Mouse (Mus musculus): ENCODE measurements at regions not wholly inside any gene's neighbourhood (a gene's known extent, or its start where the extent isn't known, plus 50 kb on each side); places are given as distances from the start of the nearest gene placed in this dataset.

- H3K9ac ChIP-seq, result 0 out of 2 replicates have a peak overlapping the region, but pooled peaks have one; percentile 14
- peaks cover 8% of the 10 kb centered on the region for H3K27me3 ChIP-seq
- H3K9me3 ChIP-seq, result no peaks in the 10 kb centered on the region
- H3K4me2 ChIP-seq, result peak overlapping the region; percentile 19; the same call in 1 of the 2 replicates
- 26% methylated on average over 9 of the region's 9 CpGs for WGBS
- ATAC-seq (ENCODE audit: low read depth), result no peak
- peak overlapping the region; percentile 63 for H3K27ac ChIP-seq (replicated peaks)
- H3K4me3 ChIP-seq, result no peak overlapping the region
- peaks cover 29% of the 10 kb centered on the region for H3K4me1 ChIP-seq (replicated peaks)
- no peaks in the 10 kb centered on the region for H3K36me3 ChIP-seq
Measured at GRCm38 (mm10) chr8:86203107-86203506, 362.3 kb downstream of the Phkb start.

GRCm38 (mm10) chr8:86201830-86202229, 361.1 kb downstream of the Phkb start:
- Histone ChIP-seq H3K27ac (replicated peaks) (no peak overlapping the region), H3K36me3 (no peaks in the 10 kb centered on the region), H3K9ac (no peak overlapping the region), H3K27me3 (peaks cover 8% of the 10 kb centered on the region), H3K4me3 (no peak overlapping the region), H3K9me3 (no peaks in the 10 kb centered on the region), H3K4me1 (replicated peaks) (peaks cover 29% of the 10 kb centered on the region), H3K4me2 (no peak overlapping the region)
- 84% methylated on average over 4 of the region's 4 CpGs for WGBS
- ATAC-seq (ENCODE audit: low read depth), result no peak

- H3K4me1 ChIP-seq (replicated peaks), result no peaks in the 10 kb centered on the region
- no peak overlapping the region for H3K4me2 ChIP-seq
- ATAC-seq (ENCODE audit: low read depth), result no peak
- 84% methylated on average over 4 of the region's 4 CpGs for WGBS
- H3K4me3 ChIP-seq, result no peak overlapping the region
- no peaks in the 10 kb centered on the region for H3K36me3 ChIP-seq
- no peaks in the 10 kb centered on the region for H3K27me3 ChIP-seq
- H3K9ac ChIP-seq, result no peak overlapping the region
- no peak overlapping the region for H3K27ac ChIP-seq (replicated peaks)
- H3K9me3 ChIP-seq, result no peaks in the 10 kb centered on the region
Measured at GRCm38 (mm10) chr8:86192262-86192661, 351.5 kb downstream of the Phkb start.

GRCm38 (mm10) chr8:86184671-86185070, 343.9 kb downstream of the Phkb start:
- Histone ChIP-seq H3K27me3 (no peaks in the 10 kb centered on the region), H3K4me1 (replicated peaks) (no peaks in the 10 kb centered on the region), H3K4me3 (no peak overlapping the region), H3K36me3 (no peaks in the 10 kb centered on the region), H3K9ac (no peak overlapping the region), H3K4me2 (no peak overlapping the region), H3K9me3 (no peaks in the 10 kb centered on the region), H3K27ac (replicated peaks) (no peak overlapping the region)
- ATAC-seq (ENCODE audit: low read depth), result no peak
- WGBS, result 88% methylated on average over 5 of the region's 5 CpGs

- WGBS, result 75% methylated on average over 3 of the region's 3 CpGs
- no peak overlapping the region for H3K9ac ChIP-seq
Measured at GRCm38 (mm10) chr8:86180793-86181192, 340.0 kb downstream of the Phkb start.

GRCm38 (mm10) chr8:86170091-86170490, 329.3 kb downstream of the Phkb start:
- no peak for ATAC-seq (ENCODE audit: low read depth)
- Histone ChIP-seq H3K27me3 (no peaks in the 10 kb centered on the region), H3K4me3 (no peak overlapping the region), H3K27ac (replicated peaks) (no peak overlapping the region), H3K9ac (no peak overlapping the region), H3K4me2 (no peak overlapping the region), H3K4me1 (replicated peaks) (no peaks in the 10 kb centered on the region), H3K36me3 (no peaks in the 10 kb centered on the region), H3K9me3 (no peaks in the 10 kb centered on the region)
- 91% methylated on average over 1 of the region's 1 CpGs for WGBS

More at GRCm38 (mm10) chr8:86180793-86181192, 340.0 kb downstream of the Phkb start:
- H3K4me2 ChIP-seq, result no peak overlapping the region
- ATAC-seq (ENCODE audit: low read depth), result no peak
- no peak overlapping the region for H3K27ac ChIP-seq (replicated peaks)
- H3K4me3 ChIP-seq, result no peak overlapping the region
- H3K9me3 ChIP-seq, result no peaks in the 10 kb centered on the region
- H3K36me3 ChIP-seq, result no peaks in the 10 kb centered on the region
- H3K27me3 ChIP-seq, result no peaks in the 10 kb centered on the region
- H3K4me1 ChIP-seq (replicated peaks), result no peaks in the 10 kb centered on the region

GRCm38 (mm10) chr8:86164818-86165217, 324.1 kb downstream of the Phkb start:
- no peaks in the 10 kb centered on the region for H3K4me1 ChIP-seq (replicated peaks)
- H3K36me3 ChIP-seq, result no peaks in the 10 kb centered on the region
- H3K9me3 ChIP-seq, result peaks cover 10% of the 10 kb centered on the region; the same call in 1 of the 2 replicates
- ATAC-seq (ENCODE audit: low read depth), result no peak
- no peaks in the 10 kb centered on the region for H3K27me3 ChIP-seq
- H3K9ac ChIP-seq, result no peak overlapping the region
- WGBS, result 89% methylated on average over 2 of the region's 2 CpGs
- H3K4me2 ChIP-seq, result no peak overlapping the region
- no peak overlapping the region for H3K27ac ChIP-seq (replicated peaks)
- H3K4me3 ChIP-seq, result no peak overlapping the region

GRCm38 (mm10) chr8:86159074-86159783, 318.5 kb downstream of the Phkb start:
- no peak overlapping the region for H3K4me2 ChIP-seq
- 75% methylated on average over 6 of the region's 6 CpGs for WGBS
- H3K9me3 ChIP-seq, result peaks cover 10% of the 10 kb centered on the region; the same call in 1 of the 2 replicates
- H3K27ac ChIP-seq (replicated peaks), result peak overlapping the region; percentile 40; the same call in 1 of the 2 replicates
- H3K27me3 ChIP-seq, result no peaks in the 10 kb centered on the region
- ATAC-seq (ENCODE audit: low read depth), result no peak
- no peak overlapping the region for H3K9ac ChIP-seq
- no peaks in the 10 kb centered on the region for H3K36me3 ChIP-seq
- H3K4me3 ChIP-seq, result no peak overlapping the region
- H3K4me1 ChIP-seq (replicated peaks), result no peaks in the 10 kb centered on the region

- 65% methylated on average over 6 of the region's 6 CpGs for WGBS
- H3K27me3 ChIP-seq, result no peaks in the 10 kb centered on the region
- no peak overlapping the region for H3K4me3 ChIP-seq
- no peak overlapping the region for H3K9ac ChIP-seq
- H3K4me2 ChIP-seq, result no peak overlapping the region
- H3K9me3 ChIP-seq, result no peaks in the 10 kb centered on the region
- no peaks in the 10 kb centered on the region for H3K36me3 ChIP-seq
- H3K4me1 ChIP-seq (replicated peaks), result no peaks in the 10 kb centered on the region
- H3K27ac ChIP-seq (replicated peaks), result no peak overlapping the region
- no peak for ATAC-seq (ENCODE audit: low read depth)
Measured at GRCm38 (mm10) chr8:86147586-86147985, 306.8 kb downstream of the Phkb start.

GRCm38 (mm10) chr8:86125244-86125643, 284.5 kb downstream of the Phkb start:
- no peak overlapping the region for H3K27ac ChIP-seq (replicated peaks)
- 86% methylated on average over 2 of the region's 2 CpGs for WGBS
- H3K36me3 ChIP-seq, result no peaks in the 10 kb centered on the region
- no peaks in the 10 kb centered on the region for H3K9me3 ChIP-seq
- H3K27me3 ChIP-seq, result no peaks in the 10 kb centered on the region
- H3K4me1 ChIP-seq (replicated peaks), result no peaks in the 10 kb centered on the region
- H3K4me2 ChIP-seq, result no peak overlapping the region
- H3K4me3 ChIP-seq, result no peak overlapping the region
- ATAC-seq (ENCODE audit: low read depth), result no peak
- no peak overlapping the region for H3K9ac ChIP-seq

GRCm38 (mm10) chr8:86124655-86125054, 283.9 kb downstream of the Phkb start:
- H3K4me3 ChIP-seq, result no peak overlapping the region

More at GRCm38 (mm10) chr8:86124655-86125054, 283.9 kb downstream of the Phkb start:
- H3K9ac ChIP-seq, result no peak overlapping the region
- no peaks in the 10 kb centered on the region for H3K4me1 ChIP-seq (replicated peaks)
- H3K4me2 ChIP-seq, result no peak overlapping the region
- H3K36me3 ChIP-seq, result no peaks in the 10 kb centered on the region
- no peaks in the 10 kb centered on the region for H3K9me3 ChIP-seq
- WGBS, result 93% methylated on average over 1 of the region's 1 CpGs
- H3K27me3 ChIP-seq, result no peaks in the 10 kb centered on the region
- no peak overlapping the region for H3K27ac ChIP-seq (replicated peaks)
- ATAC-seq (ENCODE audit: low read depth), result no peak
